Mouse (Mus musculus) lung, embryonic 16.5 days (tissue): ENCODE measurements at regions not wholly inside any gene's neighbourhood (a gene's known extent, or its start where the extent isn't known, plus 50 kb on each side); places are given as distances from the start of the nearest gene placed in this dataset.

Experiments used
- ATAC-seq: fragments of 200-750 bp; cut with Nextera tagmentation; 2 replicates; pipeline ENCODE4 v1.8.0; 2017; ENCODE audit warnings: low read depth, mild to moderate bottlenecking, moderate library complexity
- H3K27ac ChIP-seq: fragments of 300-500 bp; sonication (generic); 2 replicates; pipeline ENCODE4 v1.5.1; 2014; ENCODE audit warnings: mild to moderate bottlenecking, control low read depth, low read length
- H3K27me3 ChIP-seq: fragments of 300-500 bp; sonication (generic); 2 replicates; pipeline ENCODE4 v1.6.1; 2014; ENCODE audit warnings: low read depth, low read length, mixed read lengths; ENCODE audit not compliant: control insufficient read depth, insufficient read depth
- H3K36me3 ChIP-seq: fragments of 300-500 bp; sonication (generic); 2 replicates; pipeline ENCODE4 v1.6.1; 2014; ENCODE audit warnings: low read length; ENCODE audit not compliant: control insufficient read depth, insufficient read depth
- H3K4me1 ChIP-seq: fragments of 300-500 bp; sonication (generic); replicated peaks from 2 replicates; pipeline ENCODE4 v1.6.1; 2014; ENCODE audit warnings: low read length, mixed read lengths; ENCODE audit not compliant: control insufficient read depth, insufficient read depth
- H3K4me2 ChIP-seq: fragments of 300-500 bp; sonication (generic); 2 replicates; pipeline ENCODE4 v1.6.1; 2014; ENCODE audit warnings: low read depth, low read length, control low read depth
- H3K4me3 ChIP-seq: fragments of 300-500 bp; sonication (generic); 2 replicates; pipeline ENCODE4 v1.5.1; 2014; ENCODE audit warnings: mild to moderate bottlenecking, low read length, control low read depth
- H3K9ac ChIP-seq: fragments of 300-500 bp; sonication (generic); 2 replicates; pipeline ENCODE4 v1.6.1; 2014; ENCODE audit warnings: low read length, control low read depth
- H3K9me3 ChIP-seq: fragments of 300-500 bp; sonication (generic); 2 replicates; pipeline ENCODE4 v1.6.1; 2016; ENCODE audit warnings: low read length; ENCODE audit not compliant: control insufficient read depth
- WGBS: fragments of 180-500 bp; shearing (Covaris S2); extraction: QIAGEN DNeasy Blood & Tissue Kit; methylation state at CpG from one replicate; pipeline ENCODE4 v1.1.7; 2014; 5-methylcytosine and 5-hydroxymethylcytosine counted together

DNA sequence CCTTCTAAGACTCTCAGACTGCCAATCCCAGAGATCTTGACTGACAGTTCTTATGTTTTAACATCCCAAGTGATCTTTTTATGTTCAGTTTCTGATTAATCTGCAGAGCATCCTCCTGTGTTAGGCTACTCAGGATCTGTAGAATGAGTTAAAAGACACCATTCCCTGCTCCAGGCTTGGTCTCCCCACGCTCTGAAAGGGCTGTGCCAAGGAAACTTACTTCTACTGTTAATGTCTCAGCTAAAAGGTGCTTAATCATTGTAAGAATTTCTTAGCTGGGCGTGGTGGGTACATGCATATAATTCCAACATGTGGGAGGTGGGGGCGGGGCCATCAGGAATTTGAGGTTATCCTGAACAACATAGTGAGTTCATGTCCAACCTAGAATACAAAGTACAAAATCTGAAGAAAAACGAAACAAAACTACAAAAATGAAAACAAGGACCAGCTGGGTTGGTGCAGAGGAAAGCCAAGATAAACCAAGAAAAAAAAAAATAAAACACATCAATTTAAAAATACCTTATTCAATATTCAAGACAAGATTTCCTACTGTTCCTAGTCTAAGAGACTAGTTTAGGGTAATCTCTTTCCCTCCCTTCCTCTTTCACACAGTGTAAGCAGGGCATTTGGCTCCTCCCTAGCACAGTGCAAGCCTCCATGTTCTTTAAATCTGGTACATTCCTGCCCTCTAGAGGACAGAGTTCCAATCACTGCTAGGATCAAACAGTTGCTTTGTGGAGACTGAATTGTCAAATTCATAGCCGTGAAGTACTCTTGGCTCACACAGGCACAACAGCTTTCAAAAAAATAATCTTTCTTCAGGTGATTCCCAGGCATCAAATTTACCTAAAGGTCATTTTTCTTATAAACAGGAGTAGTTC lies 286.9 kb upstream of the Actbl2 start:
- Histone ChIP-seq H3K4me1 (peaks cover 9% of the 10 kb centered on the region), H3K27ac (peak overlapping the region; percentile 71), H3K4me2 (0 out of 2 replicates have a peak overlapping the region, but pooled peaks have one; percentile 1), H3K9me3 (no peaks in the 10 kb centered on the region), H3K27me3 (no peaks in the 10 kb centered on the region), H3K4me3 (no peak overlapping the region), H3K9ac (no peak overlapping the region), H3K36me3 (no peaks in the 10 kb centered on the region)
- 27% methylated on average over 5 of the region's 5 CpGs for WGBS
- peak; percentile 95 for ATAC-seq

DNA sequence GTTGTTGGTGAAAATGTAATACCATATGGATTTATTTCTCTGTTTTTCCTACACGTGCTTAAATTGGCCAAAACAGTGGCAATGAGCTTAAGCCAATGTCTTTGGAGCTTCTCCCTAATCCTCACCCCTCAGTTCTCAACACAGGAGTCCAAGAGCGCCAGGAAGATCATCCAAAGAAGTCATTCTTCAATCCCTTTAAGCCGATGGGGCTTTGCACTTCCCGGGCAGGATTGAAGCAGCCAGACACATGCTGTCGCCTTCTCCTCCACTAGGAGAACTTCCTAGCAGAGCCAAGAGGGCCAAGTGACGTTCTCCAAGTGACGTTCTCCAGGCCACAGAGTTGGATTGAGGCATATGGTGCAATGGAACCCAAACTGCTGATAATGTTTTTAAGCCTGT lies 286.3 kb upstream of the Actbl2 start:
- no peak overlapping the region for H3K9ac ChIP-seq
- no peak overlapping the region for H3K4me2 ChIP-seq
- H3K36me3 ChIP-seq: no peaks in the 10 kb centered on the region
- H3K4me1 ChIP-seq: peaks cover 9% of the 10 kb centered on the region
- H3K4me3 ChIP-seq: no peak overlapping the region
- 34% methylated on average over 7 of the region's 7 CpGs for WGBS
- H3K9me3 ChIP-seq: no peaks in the 10 kb centered on the region
- no peaks in the 10 kb centered on the region for H3K27me3 ChIP-seq
- ATAC-seq: peak; percentile 72
- H3K27ac ChIP-seq: no peak overlapping the region

DNA sequence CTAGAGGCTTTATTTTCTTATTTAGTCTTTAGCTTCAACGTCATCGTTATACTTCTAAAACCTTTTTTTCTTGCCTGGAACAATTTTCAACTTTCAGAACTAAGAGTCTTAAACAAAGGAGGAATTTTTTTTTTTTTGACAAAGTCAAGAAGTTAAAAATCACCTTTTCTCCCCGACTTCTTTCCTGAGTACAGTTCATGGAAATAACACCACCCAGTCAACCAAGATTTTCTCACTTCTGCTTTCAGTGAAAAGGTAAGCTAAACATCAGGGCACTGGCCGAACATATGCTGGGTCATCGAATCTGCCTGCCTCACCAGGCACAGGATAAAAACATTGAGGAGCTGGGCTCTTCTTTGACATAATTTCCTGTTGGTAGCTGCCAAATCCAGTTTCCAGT lies 277.4 kb upstream of the Actbl2 start:
- Histone ChIP-seq H3K4me1 (no peaks in the 10 kb centered on the region), H3K9ac (no peak overlapping the region), H3K9me3 (no peaks in the 10 kb centered on the region), H3K4me2 (no peak overlapping the region), H3K27ac (no peak overlapping the region), H3K36me3 (no peaks in the 10 kb centered on the region), H3K27me3 (no peaks in the 10 kb centered on the region), H3K4me3 (no peak overlapping the region)
- ATAC-seq: no peak
- WGBS: 72% methylated on average over 5 of the region's 5 CpGs

DNA sequence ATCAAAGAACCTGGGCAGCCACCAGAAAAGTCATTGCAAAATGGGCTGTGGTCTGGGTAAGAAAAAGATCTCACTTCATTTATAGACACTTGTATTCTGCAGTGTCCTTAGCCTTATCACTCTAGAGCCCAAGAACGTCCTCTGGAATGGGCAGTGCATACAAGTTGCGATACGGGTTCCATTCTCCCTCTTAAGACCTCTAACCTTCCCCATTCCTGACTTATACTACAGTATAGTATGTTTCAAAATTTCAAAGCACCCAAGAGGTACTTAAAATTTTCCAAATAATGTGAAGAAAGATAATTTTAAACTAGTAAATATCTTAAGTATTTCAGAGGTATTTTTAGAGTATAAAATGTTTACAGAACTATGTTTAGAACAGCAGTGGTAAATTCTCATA lies 276.8 kb upstream of the Actbl2 start:
- Histone ChIP-seq H3K9me3 (no peaks in the 10 kb centered on the region), H3K4me3 (no peak overlapping the region), H3K4me2 (no peak overlapping the region), H3K27ac (no peak overlapping the region), H3K27me3 (no peaks in the 10 kb centered on the region), H3K4me1 (no peaks in the 10 kb centered on the region), H3K36me3 (no peaks in the 10 kb centered on the region), H3K9ac (no peak overlapping the region)
- WGBS: 50% methylated on average over 3 of the region's 3 CpGs
- ATAC-seq: no peak

DNA sequence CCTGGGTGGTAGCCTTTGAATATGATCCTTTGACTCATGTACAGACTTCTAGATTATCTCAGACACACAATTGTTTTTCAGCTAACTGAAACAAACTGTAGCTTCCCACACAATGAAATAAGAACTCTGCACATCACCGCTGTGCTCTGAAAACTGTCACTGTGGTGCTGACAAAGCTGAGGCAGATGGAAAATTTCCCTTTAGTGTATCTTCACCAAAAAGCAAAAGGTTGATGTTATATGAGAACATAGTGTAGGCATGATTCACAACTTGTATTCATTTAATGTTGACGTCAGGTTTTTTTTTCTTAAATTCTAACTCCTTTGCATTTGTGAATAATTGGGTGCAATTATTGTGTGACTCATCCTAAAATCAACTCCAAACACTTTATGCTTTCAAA lies 264.1 kb upstream of the Actbl2 start:
- no peak overlapping the region for H3K4me2 ChIP-seq
- H3K9me3 ChIP-seq: no peaks in the 10 kb centered on the region
- no peak for ATAC-seq
- no peak overlapping the region for H3K4me3 ChIP-seq
- 67% methylated on average over 2 of the region's 2 CpGs for WGBS
- no peaks in the 10 kb centered on the region for H3K27me3 ChIP-seq
- no peaks in the 10 kb centered on the region for H3K36me3 ChIP-seq
- no peak overlapping the region for H3K9ac ChIP-seq
- no peak overlapping the region for H3K27ac ChIP-seq
- 0 out of 2 replicates have a peak, but pooled peaks cover 2% of the 10 kb centered on the region for H3K4me1 ChIP-seq

DNA sequence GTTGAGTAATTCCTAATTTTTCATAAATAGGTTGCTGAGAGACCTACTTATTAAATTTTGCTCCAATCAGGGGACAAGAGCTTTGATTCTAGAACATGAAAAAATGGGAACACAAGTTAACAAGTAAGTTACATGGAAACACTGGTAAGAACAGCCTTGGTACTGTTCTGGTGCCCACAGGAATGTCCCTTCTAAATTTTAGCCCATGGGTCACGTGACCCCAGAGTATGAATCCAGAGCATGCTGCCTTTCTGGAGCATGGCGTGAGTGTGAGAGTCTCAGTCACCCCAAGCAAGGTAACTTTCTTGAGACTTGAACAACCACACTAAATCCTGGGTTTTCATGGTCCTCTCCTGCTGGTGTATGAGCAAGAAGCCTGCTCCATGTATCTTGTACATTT lies 263.7 kb upstream of the Actbl2 start:
- H3K27ac ChIP-seq: no peak overlapping the region
- no peaks in the 10 kb centered on the region for H3K36me3 ChIP-seq
- H3K4me3 ChIP-seq: no peak overlapping the region
- H3K9ac ChIP-seq: no peak overlapping the region
- H3K4me2 ChIP-seq: no peak overlapping the region
- no peaks in the 10 kb centered on the region for H3K27me3 ChIP-seq
- WGBS: 85% methylated on average over 2 of the region's 2 CpGs
- H3K4me1 ChIP-seq: 0 out of 2 replicates have a peak, but pooled peaks cover 2% of the 10 kb centered on the region
- H3K9me3 ChIP-seq: no peaks in the 10 kb centered on the region
- no peak for ATAC-seq

DNA sequence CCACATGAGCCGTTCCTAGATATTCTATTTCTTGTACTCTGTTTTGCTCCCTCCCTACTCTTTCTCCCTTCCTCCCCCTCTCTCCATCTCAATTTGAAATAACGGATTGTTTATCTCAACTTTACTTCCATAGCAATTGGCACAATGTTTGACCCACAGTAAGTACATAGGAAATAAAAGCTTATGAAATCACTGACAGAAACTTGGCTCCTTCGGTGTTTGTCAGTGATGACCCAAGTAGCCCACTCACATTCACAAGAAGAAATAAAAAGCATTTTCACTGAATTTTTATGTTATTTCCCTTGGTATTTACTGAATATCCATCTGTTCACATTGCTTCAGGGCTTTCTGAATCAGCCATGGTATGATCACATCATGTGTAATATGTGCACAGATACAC lies 260.2 kb upstream of the Actbl2 start:
- H3K9ac ChIP-seq: no peak overlapping the region
- H3K36me3 ChIP-seq: no peaks in the 10 kb centered on the region
- H3K4me2 ChIP-seq: no peak overlapping the region
- no peak overlapping the region for H3K4me3 ChIP-seq
- H3K4me1 ChIP-seq: 0 out of 2 replicates have a peak, but pooled peaks cover 2% of the 10 kb centered on the region
- 57% methylated on average over 3 of the region's 3 CpGs for WGBS
- no peaks in the 10 kb centered on the region for H3K9me3 ChIP-seq
- no peak overlapping the region for H3K27ac ChIP-seq
- H3K27me3 ChIP-seq: no peaks in the 10 kb centered on the region
- peak; percentile 47; the same call in 1 of the 2 replicates for ATAC-seq

DNA sequence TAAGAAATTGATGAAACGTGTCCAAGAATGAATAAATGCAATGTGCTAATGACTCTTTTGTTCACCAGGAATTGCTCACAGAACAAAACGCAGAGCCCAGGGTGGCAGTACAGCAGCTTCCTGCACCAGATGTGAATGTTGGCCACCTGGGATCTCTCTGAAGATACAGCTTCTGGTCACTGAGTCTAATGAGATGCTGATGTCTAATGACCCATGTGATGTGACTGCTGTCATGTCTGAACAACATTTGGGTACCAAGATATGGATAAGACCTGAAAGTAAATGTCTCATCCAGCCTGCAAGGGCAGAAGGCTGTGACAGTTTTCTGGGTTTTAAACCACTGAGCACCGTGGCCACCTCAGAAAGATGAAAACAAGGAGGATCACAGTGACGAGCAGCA lies 252.1 kb upstream of the Actbl2 start:
- no peak overlapping the region for H3K4me2 ChIP-seq
- no peak overlapping the region for H3K9ac ChIP-seq
- H3K4me3 ChIP-seq: no peak overlapping the region
- H3K4me1 ChIP-seq: no peaks in the 10 kb centered on the region
- no peak overlapping the region for H3K27ac ChIP-seq
- whole genome bisulfite sequencing: 69% methylated on average over 4 of the region's 4 CpGs
- H3K27me3 ChIP-seq: no peaks in the 10 kb centered on the region
- no peak for ATAC-seq
- no peaks in the 10 kb centered on the region for H3K36me3 ChIP-seq
- H3K9me3 ChIP-seq: no peaks in the 10 kb centered on the region

DNA sequence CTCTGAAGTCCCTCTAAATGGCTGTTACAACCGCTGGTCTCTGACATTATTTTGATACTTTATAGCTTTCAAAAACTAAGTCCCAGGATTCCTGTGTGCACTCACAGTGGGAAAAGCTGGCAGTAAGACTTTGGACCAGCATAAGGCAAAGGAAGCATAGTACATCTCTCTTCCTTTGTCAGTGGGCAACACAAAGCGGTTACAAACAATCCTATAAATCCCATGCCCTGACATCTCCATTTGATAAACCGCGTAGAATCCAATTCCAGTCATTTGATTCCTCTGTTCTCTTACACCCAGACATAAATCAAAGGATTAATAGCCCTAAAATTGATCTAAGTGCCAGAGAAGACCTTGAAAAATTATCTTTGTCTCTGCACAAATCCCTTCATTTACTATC lies 240.7 kb upstream of the Actbl2 start:
- WGBS: 78% methylated on average over 4 of the region's 4 CpGs
- no peak overlapping the region for H3K27ac ChIP-seq
- no peaks in the 10 kb centered on the region for H3K36me3 ChIP-seq
- ATAC-seq: no peak
- no peaks in the 10 kb centered on the region for H3K9me3 ChIP-seq
- H3K27me3 ChIP-seq: no peaks in the 10 kb centered on the region
- H3K4me3 ChIP-seq: no peak overlapping the region
- H3K9ac ChIP-seq: no peak overlapping the region
- no peaks in the 10 kb centered on the region for H3K4me1 ChIP-seq
- H3K4me2 ChIP-seq: no peak overlapping the region
